Mouse (Mus musculus) heart, adult 18-20 months (tissue): ENCODE data around the gene Ptpn1. TPM values are rescaled to one million over a fixed set of nuclear protein-coding genes. Genes with fewer than 3 reads are reported as not detected.
A peak's percentile ranks its signal among the peaks of the same experiment; 100 is the strongest.

Experiments used
- DNase-seq, 2 experiments: peaks; one replicate each; pipeline ENCODE4 v3.0.0; 2021 to 2022; ENCODE audit warnings: mixed read lengths in 1 of 2
- long read RNA-seq, 2 experiments: library from polyadenylated mRNA; stranded (forward); transcript quantifications; one replicate each; pipeline ENCODE4 v2.0.0; 2021
- total RNA-seq, 2 experiments: library from RNA; stranded (reverse); gene quantifications; 2 replicates each; pipeline ENCODE4 v1.2.3; 2021

The Ptpn1 gene
- total RNA-seq = 10 to 100 TPM; 16.4 to 19.8 TPM
- long read RNA-seq, experiment 1, full-length matches to known transcripts = 9 of 14 reads
- long read RNA-seq, experiment 1, partial matches to known transcripts = 5 of 14 reads
- long read RNA-seq, experiment 1, other reads (novel, unspliced or antisense) = 0 of 14 reads
- long read RNA-seq, experiment 2, full-length matches to known transcripts = 4 of 8 reads
- long read RNA-seq, experiment 2, partial matches to known transcripts = 0 of 8 reads
- long read RNA-seq, experiment 2, other reads (novel, unspliced or antisense) = 4 of 8 reads

DNA sequence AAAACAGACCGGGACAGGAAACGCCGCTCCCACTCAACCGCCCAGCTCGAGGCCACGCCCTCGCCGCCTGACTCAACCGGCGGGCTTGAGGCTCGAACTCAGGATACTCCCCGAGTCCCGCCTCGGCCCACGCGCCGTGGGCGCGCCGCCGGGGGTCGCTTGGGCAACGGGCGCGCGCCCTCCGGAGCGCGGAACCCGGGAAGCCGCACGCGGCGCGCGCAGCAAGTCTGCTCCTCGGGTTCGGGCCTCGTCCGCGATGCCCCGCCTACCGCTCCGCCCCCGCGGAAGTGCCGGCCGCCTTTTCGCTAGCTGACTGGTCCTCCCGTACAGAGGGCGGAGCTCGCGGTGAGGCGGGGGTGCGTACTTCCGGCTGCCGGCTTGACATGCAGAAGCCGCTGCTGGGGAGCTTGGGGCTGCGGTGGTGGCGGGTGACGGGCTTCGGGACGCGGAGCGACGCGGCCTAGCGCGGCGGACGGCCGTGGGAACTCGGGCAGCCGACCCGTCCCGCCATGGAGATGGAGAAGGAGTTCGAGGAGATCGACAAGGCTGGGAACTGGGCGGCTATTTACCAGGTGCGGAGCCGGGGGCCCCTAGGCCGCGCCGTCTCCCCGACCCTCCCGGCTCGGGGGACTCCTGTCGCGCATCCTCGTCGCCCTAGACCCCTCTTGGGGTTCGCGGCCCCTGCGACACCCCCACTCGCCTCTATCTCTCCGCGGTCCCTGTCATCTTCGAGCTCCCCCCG, at the start of gene Ptpn1:
Ptpn1 (plus strand) TSS at position 73 of the 742 bp plus-strand sequence.
- peak; percentile 98 to 99 for DNase-seq

DNA sequence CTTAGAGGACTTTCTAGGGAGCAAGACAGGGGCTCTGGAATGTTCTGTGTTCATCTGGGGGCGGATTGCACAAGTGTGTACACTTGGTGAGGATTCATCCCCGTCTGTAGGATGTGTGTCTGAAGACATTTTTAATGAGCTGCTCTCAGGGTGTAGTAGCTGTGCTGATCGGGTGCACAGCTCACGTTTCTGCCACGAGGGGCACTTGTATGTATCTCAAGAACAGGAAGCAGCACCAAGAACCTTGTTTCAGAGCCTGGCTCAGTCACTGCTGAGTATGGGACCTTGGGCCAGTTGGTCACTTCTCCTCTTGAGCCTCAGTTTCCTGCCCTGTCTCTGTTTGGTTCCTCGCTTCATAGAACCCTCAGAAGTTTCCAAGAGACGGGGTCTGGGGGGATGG, 45.4 kb upstream of the Ptpn1 start:
- no peak for DNase-seq

DNA sequence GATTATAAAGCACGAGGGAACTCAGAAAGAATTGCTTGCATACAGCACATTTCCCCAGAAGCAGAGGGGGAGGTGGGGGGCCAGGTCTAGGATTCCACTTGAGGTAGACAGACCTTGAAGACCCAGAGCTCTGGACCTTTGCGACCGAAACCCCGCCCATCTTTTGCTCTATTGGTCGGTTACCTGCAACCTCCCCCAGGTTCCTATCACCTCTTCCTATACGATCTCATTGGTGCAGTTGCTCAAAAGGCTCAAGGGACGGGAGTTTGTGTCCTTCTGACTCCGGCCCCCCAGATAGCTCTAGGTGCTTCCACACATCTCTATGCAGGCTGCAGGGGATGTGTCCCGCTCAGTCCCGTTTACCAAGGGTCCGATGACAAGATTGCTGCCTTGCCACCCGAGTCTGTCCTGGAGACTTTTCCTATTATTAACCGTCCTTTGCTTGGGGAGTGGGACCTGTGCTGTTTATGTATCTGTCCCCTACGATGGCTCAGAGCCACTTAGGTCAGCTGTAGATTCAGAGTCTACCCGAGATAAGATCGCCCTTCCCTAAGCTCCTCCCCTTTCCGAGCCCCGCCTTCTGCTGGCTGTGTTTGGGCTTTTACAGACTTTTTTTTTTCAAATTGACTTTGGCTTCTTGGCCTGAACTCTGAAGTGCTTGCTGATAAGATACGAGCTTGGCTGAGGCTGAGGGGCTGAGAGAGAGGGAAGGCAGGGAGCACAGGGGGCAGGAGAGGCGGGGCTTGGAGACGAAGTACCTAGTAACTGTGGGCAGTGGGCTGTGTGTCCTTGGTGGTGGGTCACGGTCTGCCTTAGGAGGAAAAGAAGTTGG, 44.1 kb upstream of the Ptpn1 start:
- peak; percentile 68 to 71 for DNase-seq

DNA sequence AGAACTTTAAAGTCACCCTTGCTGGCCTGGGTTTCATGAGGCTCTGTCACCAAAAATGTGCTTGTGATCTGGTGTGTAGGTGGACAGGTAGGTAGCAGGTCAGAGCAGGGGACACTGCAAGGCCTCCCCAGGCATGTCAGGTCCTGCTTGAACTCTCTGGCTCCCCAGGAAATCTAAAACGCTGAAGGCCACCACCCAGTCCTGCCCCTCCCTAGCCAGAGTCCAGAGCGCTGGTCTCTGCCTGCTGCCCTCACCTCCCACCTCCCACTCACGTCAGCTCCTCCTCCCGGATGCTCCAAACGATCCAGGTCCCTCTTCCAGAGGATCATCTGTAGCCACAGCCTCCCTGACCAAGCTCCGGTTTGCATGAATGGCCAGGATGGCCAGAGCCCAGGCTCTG, 43.0 kb upstream of the Ptpn1 start:
- no peak for DNase-seq

DNA sequence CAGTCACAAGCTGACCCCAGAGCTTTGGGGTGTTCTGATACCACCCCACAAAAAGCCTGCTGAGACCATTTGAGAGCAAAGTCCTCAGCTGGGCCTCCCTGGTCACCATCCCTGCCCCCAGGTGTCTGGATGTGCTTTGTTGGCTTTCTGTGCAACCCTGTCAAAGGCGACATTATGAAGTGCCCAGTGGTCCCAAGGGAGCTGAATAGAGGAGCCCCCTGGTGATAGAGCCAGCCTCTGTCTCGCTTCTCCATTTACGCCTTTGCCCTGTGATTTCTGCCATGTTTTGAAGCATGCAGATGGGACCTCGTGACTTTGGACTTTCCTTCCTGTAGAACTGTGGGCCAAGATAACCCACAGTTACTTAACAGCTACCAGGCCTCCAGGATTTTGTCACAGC, 42.0 kb upstream of the Ptpn1 start:
- DNase-seq = no peak

DNA sequence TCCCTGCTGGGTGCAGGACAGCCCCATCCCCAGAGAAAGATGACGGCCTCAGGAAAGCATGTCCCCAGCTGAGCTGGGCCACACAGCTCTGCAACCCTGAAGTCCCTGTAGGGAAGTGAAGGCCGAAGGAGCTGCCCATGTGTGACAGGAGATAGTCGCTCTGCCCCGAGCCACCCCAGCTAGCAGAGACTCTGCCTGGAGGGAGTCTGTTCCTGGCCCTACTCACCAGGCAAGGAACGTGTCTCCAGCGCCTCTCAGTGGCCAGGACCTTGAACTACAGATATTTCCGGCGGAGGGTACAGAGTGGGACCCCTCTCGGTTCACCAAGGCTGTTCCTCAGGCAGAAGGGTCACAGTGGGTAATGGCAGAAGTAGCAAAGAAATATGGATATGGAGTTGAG, 39.9 kb upstream of the Ptpn1 start:
- DNase-seq = peak; percentile 73 to 84

DNA sequence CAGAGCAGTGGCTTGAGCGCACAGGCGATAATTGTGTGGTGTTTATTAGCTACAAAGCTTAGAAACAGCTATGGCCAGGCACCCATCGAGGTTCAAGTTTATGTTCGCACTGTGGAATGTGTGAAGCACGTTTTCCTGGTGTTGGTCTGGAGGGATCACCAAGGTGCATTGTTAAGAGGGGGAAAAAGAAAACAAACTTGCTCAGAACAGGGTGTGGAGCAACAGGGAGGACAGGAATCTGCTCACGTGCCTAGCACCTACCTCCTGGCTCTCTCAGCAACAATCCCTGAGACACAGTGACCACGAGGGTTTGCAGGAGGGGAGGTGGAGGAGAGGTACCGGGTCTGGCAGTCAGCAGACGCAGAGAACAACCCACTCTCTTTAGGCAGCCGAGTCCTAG, 38.2 kb upstream of the Ptpn1 start:
- no peak for DNase-seq

DNA sequence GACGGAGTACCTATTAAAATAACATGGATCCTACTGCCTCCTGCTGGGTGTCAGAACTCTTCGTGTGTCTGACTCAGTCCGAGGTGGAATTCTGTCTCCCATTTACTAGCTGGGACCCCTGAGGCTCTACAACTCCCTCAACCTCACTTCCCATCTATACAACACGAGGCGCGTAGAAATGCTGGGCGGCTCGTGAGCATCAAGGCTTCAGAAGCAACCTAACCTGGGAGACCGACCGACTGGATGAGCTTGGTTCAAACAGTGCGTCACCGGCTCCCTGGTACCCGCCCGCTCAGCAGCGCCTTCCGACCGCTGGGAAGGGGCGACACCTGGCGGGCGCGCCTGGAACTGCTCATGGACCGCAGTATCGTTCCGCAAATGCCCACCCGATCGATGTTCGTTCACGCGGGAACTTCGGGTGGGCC, 36.9 kb upstream of the Ptpn1 start:
- peak; percentile 85 to 93 for DNase-seq

DNA sequence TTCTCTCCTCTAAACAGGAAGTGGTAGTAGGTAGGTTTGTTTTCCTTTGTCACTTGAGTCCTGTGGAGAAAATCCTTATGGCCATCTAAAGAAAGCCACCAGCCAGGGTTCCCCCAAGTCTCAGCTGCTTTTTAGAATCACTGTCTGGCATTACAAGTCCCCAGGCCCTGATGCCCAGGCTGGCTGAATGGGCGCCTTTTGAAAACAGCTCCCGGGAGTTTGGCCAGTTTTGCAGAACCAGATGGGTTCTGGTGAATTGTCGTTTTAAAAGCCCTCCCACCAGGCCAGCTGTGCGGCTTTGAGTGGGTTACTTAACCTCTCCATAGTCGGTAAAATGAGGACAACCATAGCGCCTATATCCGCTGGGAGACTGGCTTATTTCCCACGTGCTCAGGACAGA, 34.0 kb upstream of the Ptpn1 start:
- DNase-seq = no peak

DNA sequence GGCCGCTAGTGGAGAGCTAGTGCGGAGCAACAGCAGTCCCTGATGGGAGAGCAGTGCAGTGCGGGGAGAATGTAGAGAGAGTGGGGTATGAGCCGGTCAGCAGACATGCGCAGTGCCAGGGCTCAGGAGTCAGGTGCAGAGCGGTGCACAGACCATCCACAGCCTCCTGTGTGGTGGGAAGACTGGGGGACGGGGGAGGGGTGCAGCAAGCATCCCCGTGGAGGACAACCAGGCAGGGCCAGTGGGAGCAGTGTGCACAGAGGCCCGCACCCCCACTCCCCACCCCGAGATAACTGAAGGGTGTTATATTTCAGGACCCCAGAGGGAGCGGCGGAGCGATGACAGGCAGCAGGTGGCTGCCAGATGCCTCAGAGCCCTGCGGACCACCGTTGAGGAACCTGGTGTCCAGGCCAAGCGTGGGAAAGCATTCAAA, 31.9 kb upstream of the Ptpn1 start:
- no peak for DNase-seq

DNA sequence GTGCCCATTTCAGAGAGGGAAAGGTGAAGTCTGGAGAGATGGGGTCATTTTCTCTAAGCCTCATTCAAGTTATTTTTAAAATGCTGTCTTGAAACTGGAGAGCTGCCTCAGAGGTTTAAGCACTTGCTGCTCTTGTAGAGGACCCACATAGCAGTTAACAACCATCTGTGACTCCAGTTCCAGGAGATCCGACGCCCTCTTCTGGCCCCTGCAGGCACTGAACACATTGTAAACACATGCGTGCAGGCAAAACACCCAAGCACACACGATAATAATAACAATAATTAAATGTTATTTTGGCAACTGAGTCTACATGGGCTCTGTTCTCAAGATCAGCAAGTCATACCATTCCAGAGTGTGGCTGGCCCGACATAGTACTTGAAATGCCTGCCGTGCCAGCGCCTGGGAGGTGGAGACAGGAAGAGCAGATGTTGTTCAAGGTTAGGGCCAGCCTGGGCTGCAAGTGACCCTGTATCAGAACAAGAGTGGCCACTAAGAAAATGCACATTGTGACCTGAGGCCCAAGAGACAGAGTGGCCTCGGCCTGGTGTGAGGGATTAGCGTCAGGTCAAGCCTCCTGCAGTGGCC, 29.6 kb upstream of the Ptpn1 start:
- no peak for DNase-seq

DNA sequence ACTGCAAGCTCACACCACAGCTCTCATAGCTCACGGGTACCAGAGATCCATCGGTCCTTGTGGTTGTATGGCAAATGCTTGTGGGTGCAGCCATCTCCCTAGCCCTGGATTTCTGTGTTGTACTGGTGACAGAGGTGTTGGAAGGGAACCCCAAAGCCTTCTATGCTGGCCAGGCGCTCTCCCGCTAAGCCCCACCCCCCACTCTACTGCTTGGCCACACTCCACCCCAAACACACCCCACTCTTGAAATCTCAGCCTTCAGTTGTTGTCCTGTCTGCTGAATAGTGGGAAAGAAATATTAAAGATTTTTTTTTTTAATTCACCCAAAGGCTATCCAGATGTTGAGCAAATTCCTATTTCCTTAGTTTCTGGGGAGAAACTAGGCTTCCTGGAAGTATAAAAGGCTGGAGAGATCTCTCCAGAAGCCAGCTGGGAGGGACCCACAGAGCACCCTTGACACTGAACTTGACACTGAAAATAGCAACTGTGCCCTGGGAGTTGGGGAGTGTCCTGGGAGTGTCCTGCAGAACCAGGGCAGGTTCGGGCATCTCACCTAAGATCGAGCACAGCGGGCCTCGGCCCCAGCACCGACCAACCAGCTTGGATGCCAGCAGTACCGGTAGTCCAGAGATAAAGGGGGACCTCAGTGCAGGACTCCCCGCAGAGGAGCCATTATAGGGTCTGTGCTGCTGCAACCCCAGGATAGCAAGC, 28.5 kb upstream of the Ptpn1 start:
- no peak for DNase-seq

DNA sequence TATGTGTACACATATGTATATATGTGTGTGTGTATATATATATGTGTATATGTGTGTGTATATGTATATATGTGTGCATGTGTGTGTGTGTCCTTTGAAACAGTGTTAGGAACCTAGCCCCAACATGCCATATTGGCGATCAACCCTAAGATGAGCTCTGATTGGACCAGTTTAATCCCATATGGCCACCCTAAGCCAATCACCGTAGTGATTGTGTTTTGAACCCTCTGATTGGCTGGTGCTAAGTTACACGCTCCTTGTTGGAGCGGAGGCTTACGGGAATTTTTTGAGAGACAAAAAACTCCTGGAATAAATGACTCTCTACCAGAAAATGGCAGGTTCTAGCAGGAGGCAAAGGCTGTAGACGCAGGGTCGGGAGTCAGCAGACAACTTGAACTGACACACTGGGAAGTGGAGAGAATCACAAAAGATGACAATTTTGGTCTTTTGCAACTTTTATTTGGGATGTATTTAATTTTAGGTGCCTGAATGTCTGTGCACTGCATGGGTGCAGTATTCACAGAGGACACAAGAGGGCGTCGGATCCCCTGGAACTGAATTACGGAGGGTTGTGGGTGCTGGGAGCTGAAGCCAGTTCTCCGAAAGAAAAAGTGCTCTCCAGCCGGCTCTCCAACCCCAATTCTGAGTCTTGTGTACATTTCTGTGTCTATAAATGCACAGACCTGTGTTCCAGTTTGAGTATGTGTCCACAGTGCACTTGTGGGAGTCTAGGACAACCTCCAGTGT, 27.1 kb upstream of the Ptpn1 start:
- DNase-seq = no peak

DNA sequence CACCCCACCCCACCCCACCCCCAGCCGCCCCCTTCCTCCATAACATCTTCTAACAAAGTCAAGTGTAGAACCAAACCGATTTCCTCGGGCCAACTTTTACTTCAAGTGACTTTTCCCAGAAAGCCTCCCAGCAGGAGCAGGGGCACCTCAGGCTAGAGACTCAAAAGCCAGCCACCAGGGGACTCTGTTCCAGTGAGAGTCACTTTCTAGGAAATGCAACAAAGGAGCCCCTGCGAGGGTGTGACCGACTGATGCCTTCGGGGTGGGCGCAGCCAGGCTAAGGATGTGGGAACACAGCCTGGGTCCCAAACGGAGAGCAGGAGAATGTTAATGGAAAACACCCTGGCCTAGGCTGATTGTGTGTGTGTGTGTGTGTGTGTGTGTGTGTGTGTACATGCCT, 26.3 kb upstream of the Ptpn1 start:
- no peak for DNase-seq

DNA sequence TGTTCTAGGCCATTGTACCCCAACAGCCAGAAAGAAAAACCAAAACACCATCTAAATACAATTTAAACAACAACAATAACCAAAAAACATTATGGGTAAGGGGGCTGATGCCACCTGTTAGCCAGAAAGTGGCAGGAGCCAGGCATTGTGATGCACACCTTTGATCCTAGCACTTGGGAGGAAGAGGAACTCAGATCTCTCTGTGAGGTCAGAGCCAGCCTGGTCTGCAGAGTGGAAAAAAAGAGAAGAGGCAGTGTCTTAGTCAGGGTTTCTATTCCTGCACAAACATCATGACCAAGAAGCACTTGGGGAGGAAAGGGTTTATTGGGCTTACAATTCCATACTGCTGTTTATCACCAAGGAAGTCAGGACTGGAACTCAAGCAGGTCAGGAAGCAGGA, 25.1 kb upstream of the Ptpn1 start:
- DNase-seq = no peak

DNA sequence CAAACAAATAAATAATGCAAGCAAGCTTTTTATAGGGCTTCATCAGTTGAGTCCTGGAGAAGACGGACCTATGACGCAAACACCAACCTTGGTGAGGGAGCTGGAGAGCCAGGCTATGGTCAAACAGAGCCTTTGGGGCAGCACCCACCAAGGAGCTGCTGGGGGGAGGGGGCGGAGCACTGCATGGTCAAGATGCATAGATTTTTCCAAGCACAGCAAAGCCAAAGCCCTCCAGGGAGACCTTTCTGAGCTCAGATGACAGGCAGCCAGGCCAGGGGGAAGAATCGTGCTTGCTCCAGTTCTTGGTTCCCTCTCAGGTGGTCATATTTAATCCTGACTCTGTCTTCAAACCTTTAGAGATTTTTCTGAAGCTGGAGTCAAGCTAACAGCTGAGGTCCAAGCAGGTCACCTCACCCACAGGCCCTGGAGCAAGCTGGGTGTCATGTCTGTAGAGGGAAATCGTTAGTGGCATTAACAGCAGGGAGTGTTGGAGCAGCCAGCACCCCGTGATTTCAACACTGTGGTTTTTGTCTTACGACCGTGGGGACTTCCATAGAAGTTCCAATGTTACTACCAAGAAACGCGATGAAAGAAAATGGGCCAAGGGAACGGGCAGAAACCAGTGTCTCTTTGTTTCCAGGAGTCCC, 22.2 kb upstream of the Ptpn1 start:
- no peak for DNase-seq

DNA sequence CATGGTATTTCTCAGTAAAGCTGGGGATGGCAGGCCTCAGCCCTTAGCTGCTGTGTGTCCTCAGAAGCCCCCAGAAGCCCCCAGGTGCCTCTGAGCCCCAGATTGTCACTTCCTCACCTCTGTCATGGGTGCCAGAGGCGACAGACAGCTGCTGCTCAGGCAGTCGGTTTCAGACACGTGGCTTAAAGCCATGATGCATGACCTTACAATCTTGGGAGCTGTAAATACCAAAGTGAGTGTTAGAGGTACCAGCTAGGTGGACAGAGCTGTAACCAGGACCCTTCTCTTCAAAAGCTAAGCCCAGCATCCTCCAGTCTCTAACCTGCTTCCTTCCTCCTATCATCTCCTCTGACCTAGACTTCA, 21.7 kb upstream of the Ptpn1 start:
- DNase-seq = no peak

DNA sequence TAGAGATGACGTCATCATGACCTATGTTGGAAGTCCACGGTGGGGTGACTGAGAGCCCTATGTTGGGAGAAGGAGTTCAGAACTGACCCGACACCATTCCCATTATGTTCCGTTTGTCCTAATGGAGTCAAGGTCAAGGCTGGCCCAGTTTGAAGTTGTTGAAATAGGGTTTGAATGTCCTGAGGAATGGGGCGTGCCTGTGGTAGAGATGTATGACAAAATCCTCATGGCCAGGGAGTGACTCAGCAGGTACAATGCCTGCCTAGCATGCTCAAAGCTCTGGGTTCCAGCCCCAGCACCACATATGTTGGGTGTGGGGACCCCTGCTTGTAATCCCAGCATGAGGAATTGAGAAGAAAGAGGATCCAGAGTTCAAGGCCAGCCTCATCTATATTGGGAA, 20.3 kb upstream of the Ptpn1 start:
- DNase-seq = no peak

DNA sequence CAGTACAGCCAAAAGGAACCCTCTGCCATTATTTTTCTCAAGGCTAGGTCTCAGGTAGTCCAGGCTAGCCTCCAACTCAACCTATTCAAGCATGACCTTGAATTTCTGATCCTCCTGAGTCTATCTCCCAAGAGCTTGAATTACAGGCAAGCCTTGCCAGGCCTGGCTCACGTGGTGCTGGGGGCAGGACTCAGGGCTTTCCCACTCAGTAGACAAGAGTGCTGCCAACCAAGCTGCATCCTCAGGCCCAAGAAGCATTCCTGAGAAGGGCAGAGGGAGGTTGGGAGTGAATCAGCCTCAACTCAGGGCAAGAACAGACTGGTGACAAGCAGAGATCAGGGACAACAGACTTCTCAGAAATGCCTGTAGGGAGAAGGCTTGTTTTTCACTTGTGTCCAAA, 12.8 kb upstream of the Ptpn1 start:
- DNase-seq = no peak

DNA sequence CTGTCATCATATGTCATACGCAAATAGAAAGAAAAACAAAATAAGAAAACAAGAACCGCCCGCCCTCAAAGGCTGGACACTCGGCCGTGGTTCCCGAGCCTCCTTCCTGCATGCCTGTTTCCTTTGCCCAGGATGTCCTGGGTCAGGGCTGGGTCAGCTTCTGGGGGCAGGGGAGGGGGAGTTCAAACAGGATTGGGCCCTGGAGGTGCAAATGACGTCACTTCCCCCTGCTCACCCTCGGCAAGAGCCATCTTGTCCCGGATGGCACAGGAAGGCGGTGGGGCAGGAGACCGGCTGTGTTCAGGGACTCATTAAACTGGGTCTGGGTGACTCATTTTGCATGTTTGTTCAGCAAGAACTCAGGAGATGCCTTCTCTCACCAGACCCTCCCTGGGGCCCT, 11.8 kb upstream of the Ptpn1 start:
- DNase-seq = no peak

DNA sequence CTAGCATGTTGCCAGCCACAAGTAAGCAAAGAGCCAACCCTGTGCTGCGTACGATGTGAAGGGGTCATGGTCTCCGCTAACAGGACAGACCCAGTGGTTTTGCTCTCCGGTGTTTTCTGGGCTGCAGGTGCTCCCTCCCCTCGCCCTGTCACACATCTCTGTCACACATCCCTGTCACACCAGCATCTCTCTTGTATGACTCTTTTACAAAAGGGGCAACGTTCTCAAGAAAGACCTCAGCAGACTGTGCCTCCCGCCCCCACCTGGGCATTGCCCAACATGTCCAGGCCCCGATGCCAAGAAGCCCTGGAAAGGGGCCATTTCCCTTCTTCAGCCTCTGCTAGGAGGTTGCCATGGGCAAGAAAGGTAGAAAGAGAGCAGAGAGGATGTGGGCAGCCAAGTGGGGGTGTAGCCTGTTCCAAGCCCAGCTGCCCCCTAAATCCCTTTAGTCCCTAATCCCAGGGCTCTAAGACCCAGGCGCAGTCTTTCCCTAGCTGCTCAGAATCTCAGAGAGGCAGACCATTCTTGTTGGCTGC, 10.8 kb upstream of the Ptpn1 start:
- DNase-seq = no peak
